In genomic region chr4:116807197-116808129, GRCm38 (mm10) we compare ENCODE assay signal across 8 mouse cellular contexts. TPM values are rescaled to one million over a fixed set of nuclear protein-coding genes. Genes with fewer than 3 reads are reported as not detected.
DNase-seq lines count a peak whose midpoint lies in the region; ATAC-seq lines count a peak whose summit lies in the region.

Toe1 (minus strand) TSS chr4:116807640.
Mutyh (plus strand) TSS chr4:116807723.

- H3K27me3 ChIP-seq in megakaryocyte, embryonic 14.5 days (replicated peaks), result no peaks in the 10 kb centered on the region

- peak; percentile 97 for ATAC-seq in common myeloid progenitor, adult 5-6 weeks (replicated peaks; ENCODE audit: low read depth, poor library complexity, severe bottlenecking)

- peak within 1 kb of the TSS; percentile 99 for H3K4me3 ChIP-seq in megakaryocyte, embryonic 14.5 days (replicated peaks)

- peaks cover 28% of the 10 kb centered on the region for H3K4me1 ChIP-seq in megakaryocyte, embryonic 14.5 days

- no peaks in the 10 kb centered on the region for H3K9me3 ChIP-seq in megakaryocyte, embryonic 14.5 days

- peak; percentile 99 for DNase-seq in ZHBTc4 (ENCODE audit: low read depth, low spot score)
- peak; percentile 84 to 92 for DNase-seq in gastrocnemius, adult 8-10 months (ENCODE audit: low spot score in 2 of 2)
- DNase-seq in hindlimb bud, embryonic 11.5 days (ENCODE audit: extremely low spot score, low read depth, low spot score), result peak; percentile 83
- peak; percentile 68 to 93 for DNase-seq in left cerebral cortex, adult 8-10 months (ENCODE audit: low spot score in 2 of 2)
- peak; percentile 97 for DNase-seq in right cerebral cortex, postnatal 10 days (ENCODE audit: low spot score in 2 of 2)
- peak; percentile 86 for DNase-seq in urinary bladder, postnatal 25 days (ENCODE audit: low spot score)

- H3K36me3 ChIP-seq in megakaryocyte, embryonic 14.5 days (replicated peaks; ENCODE audit: low read length), result peaks cover 39% of the 10 kb centered on the region

RNA-seq across cellular contexts. Expression of gene Toe1, which starts in this region (rescaled TPM):
- 31.4 and 38.1 TPM in 2 replicates for total RNA-seq in common myeloid progenitor, adult 5-6 weeks (2017)
- 1 to 10 TPM; 4.1 to 6.1 (median 4.5) TPM for total RNA-seq in gastrocnemius, adult 8-10 months (2022)
- total RNA-seq in left cerebral cortex, adult 8-10 months (2022), result 10 to 100 TPM; 13.1 to 15.3 (median 14.9) TPM
- 1.3 TPM in 1 of 2 replicates, not detected in the other for polyA plus RNA-seq in megakaryocyte, embryonic 14.5 days (2012; ENCODE audit: insufficient read depth, low replicate concordance)

RNA-seq across cellular contexts. Expression of gene Mutyh, which starts in this region (rescaled TPM):
- 2.1 and 2.9 TPM in 2 replicates for total RNA-seq in common myeloid progenitor, adult 5-6 weeks (2017)
- 1 to 10 TPM in 1 of 4 experiments, under 1 TPM in 3; 0.58 to 1.1 (median 0.87) TPM for total RNA-seq in gastrocnemius, adult 8-10 months (2022)
- total RNA-seq in left cerebral cortex, adult 8-10 months (2022), result 1 to 10 TPM; 2.1 to 4.8 (median 2.9) TPM
- polyA plus RNA-seq in megakaryocyte, embryonic 14.5 days (2012; ENCODE audit: insufficient read depth, low replicate concordance), result 1.6 and 4.5 TPM in 2 replicates

Comparison
In these comparisons a context has a peak if more than half of its experiments do, and no peak if none do; other contexts are left out.
1. Peak in every context shown above with its lines: DNase-seq, ATAC-seq and H3K4me3 ChIP-seq.